Mouse (Mus musculus) lung, embryonic 14.5 days (tissue): ENCODE measurements at regions not wholly inside any gene's neighbourhood (a gene's known extent, or its start where the extent isn't known, plus 50 kb on each side); places are given as distances from the start of the nearest gene placed in this dataset.
A peak's percentile ranks its signal among the peaks of the same experiment; 100 is the strongest.

ENCODE experiments used
- ATAC-seq: fragments of 200-750 bp; cut with Nextera tagmentation; 2 replicates; pipeline ENCODE4 v1.8.0; 2017; ENCODE audit warnings: mild to moderate bottlenecking, moderate TSS enrichment, moderate library complexity; ENCODE audit not compliant: insufficient read depth
- DNase-seq: peaks from one replicate; pipeline ENCODE4 v3.0.0-alpha.2; 2015
- H3K27ac ChIP-seq: fragments of 300-500 bp; sonication (generic); 2 replicates; pipeline ENCODE4 v1.5.1; 2014; ENCODE audit warnings: low read depth, mild to moderate bottlenecking, moderate library complexity
- H3K27me3 ChIP-seq: fragments of 300-500 bp; sonication (generic); 2 replicates; pipeline ENCODE4 v1.6.1; 2014; ENCODE audit warnings: low read length, control low read depth; ENCODE audit not compliant: insufficient read depth
- H3K36me3 ChIP-seq: fragments of 300-500 bp; sonication (generic); 2 replicates; pipeline ENCODE4 v1.6.1; 2014; ENCODE audit warnings: control low read depth; ENCODE audit not compliant: insufficient read depth
- H3K4me1 ChIP-seq: fragments of 300-500 bp; sonication (generic); 2 replicates; pipeline ENCODE4 v1.6.1; 2014; ENCODE audit warnings: antibody characterized with exemption, control low read depth; ENCODE audit not compliant: insufficient read depth
- H3K4me2 ChIP-seq: fragments of 300-500 bp; sonication (generic); 2 replicates; pipeline ENCODE4 v1.6.1; 2014; ENCODE audit warnings: mild to moderate bottlenecking
- H3K4me3 ChIP-seq: fragments of 300-500 bp; sonication (generic); 2 replicates; pipeline ENCODE4 v1.5.1; 2014; ENCODE audit warnings: low read depth, low read length
- H3K9ac ChIP-seq: fragments of 300-500 bp; sonication (generic); 2 replicates; pipeline ENCODE4 v1.6.1; 2014
- H3K9me3 ChIP-seq: fragments of 300-500 bp; sonication (generic); 2 replicates; pipeline ENCODE4 v1.6.1; 2016; ENCODE audit warnings: low read depth, low read length, control low read depth
- CTCF ChIP-seq: IDR thresholded peaks from 2 replicates; pipeline ENCODE4 v1.5.1; 2016; ENCODE audit warnings: antibody characterized with exemption, low read depth
- WGBS: fragments of 180-500 bp; shearing (Covaris S2); extraction: QIAGEN DNeasy Blood & Tissue Kit; methylation state at CpG from one replicate; pipeline ENCODE4 v1.1.7; 2014; 5-methylcytosine and 5-hydroxymethylcytosine counted together

- Histone ChIP-seq H3K27me3 (no peaks in the 10 kb centered on the region), H3K9me3 (no peaks in the 10 kb centered on the region), H3K4me3 (no peak overlapping the region), H3K4me1 (no peaks in the 10 kb centered on the region), H3K4me2 (no peak overlapping the region), H3K9ac (no peak overlapping the region), H3K36me3 (no peaks in the 10 kb centered on the region), H3K27ac (no peak overlapping the region)
- TF ChIP-seq CTCF = no peak
- DNase-seq = no peak
- no peak for ATAC-seq
- WGBS = 74% methylated on average over 3 of the region's 3 CpGs
These were observed 1169.8 kb downstream of the Fam181b start for GRCm38 (mm10) chr7:94249501-94249900.

GRCm38 (mm10) chr7:94268665-94269320 is 1189.1 kb downstream of the Fam181b start:
- ATAC-seq = no peak
- no peak for DNase-seq
- Histone ChIP-seq H3K9ac (no peak overlapping the region), H3K36me3 (no peaks in the 10 kb centered on the region), H3K4me1 (no peaks in the 10 kb centered on the region), H3K9me3 (no peaks in the 10 kb centered on the region), H3K4me2 (no peak overlapping the region), H3K4me3 (no peak overlapping the region), H3K27ac (no peak overlapping the region), H3K27me3 (no peaks in the 10 kb centered on the region)
- no peak for TF ChIP-seq CTCF
- 54% methylated on average over 8 of the region's 8 CpGs for WGBS

GRCm38 (mm10) chr7:94281529-94281928 is 1201.9 kb downstream of the Fam181b start:
- Histone ChIP-seq H3K9me3 (no peaks in the 10 kb centered on the region), H3K4me3 (no peak overlapping the region), H3K36me3 (no peaks in the 10 kb centered on the region), H3K27me3 (no peaks in the 10 kb centered on the region), H3K4me2 (no peak overlapping the region), H3K9ac (no peak overlapping the region), H3K27ac (no peak overlapping the region), H3K4me1 (no peaks in the 10 kb centered on the region)
- DNase-seq (no peak), ATAC-seq (no peak)
- WGBS = 49% methylated on average over 3 of the region's 3 CpGs
- TF ChIP-seq CTCF = no peak

- H3K27ac ChIP-seq = no peak overlapping the region
- 81% methylated on average over 5 of the region's 5 CpGs for WGBS
- no peak for TF ChIP-seq CTCF
- no peak overlapping the region for H3K4me3 ChIP-seq
- no peaks in the 10 kb centered on the region for H3K36me3 ChIP-seq
- no peaks in the 10 kb centered on the region for H3K4me1 ChIP-seq
- no peak for ATAC-seq
- no peaks in the 10 kb centered on the region for H3K9me3 ChIP-seq
- no peak for DNase-seq
- no peak overlapping the region for H3K9ac ChIP-seq
- no peak overlapping the region for H3K4me2 ChIP-seq
- H3K27me3 ChIP-seq = no peaks in the 10 kb centered on the region
These were observed 1202.3 kb downstream of the Fam181b start for GRCm38 (mm10) chr7:94282010-94282409.

- Histone ChIP-seq H3K4me2 (no peak overlapping the region), H3K27ac (no peak overlapping the region), H3K9ac (no peak overlapping the region), H3K9me3 (no peaks in the 10 kb centered on the region), H3K27me3 (no peaks in the 10 kb centered on the region), H3K36me3 (no peaks in the 10 kb centered on the region), H3K4me3 (no peak overlapping the region), H3K4me1 (no peaks in the 10 kb centered on the region)
- WGBS = 82% methylated on average over 3 of the region's 3 CpGs
- no peak for TF ChIP-seq CTCF
- DNase-seq = no peak
- no peak for ATAC-seq
These were observed 1203.5 kb downstream of the Fam181b start for GRCm38 (mm10) chr7:94283031-94283609.

- TF ChIP-seq CTCF = 0 out of 2 replicates have a peak, but pooled peaks have one; percentile 2
- Histone ChIP-seq H3K27ac (no peak overlapping the region), H3K9me3 (no peaks in the 10 kb centered on the region), H3K36me3 (no peaks in the 10 kb centered on the region), H3K9ac (no peak overlapping the region), H3K27me3 (no peaks in the 10 kb centered on the region), H3K4me3 (no peak overlapping the region), H3K4me1 (no peaks in the 10 kb centered on the region), H3K4me2 (no peak overlapping the region)
- no peak for ATAC-seq
- 71% methylated on average over 1 of the region's 1 CpGs for WGBS
- peak; percentile 2 for DNase-seq
These were observed 1225.9 kb downstream of the Fam181b start for GRCm38 (mm10) chr7:94305602-94306001.

- H3K27me3 ChIP-seq = no peaks in the 10 kb centered on the region
- H3K4me3 ChIP-seq = no peak overlapping the region
- no peaks in the 10 kb centered on the region for H3K36me3 ChIP-seq
- no peaks in the 10 kb centered on the region for H3K9me3 ChIP-seq
- 90% methylated on average over 6 of the region's 6 CpGs for WGBS
- no peak overlapping the region for H3K9ac ChIP-seq
- no peak for DNase-seq
- H3K4me2 ChIP-seq = no peak overlapping the region
- ATAC-seq = no peak
- H3K27ac ChIP-seq = no peak overlapping the region
- TF ChIP-seq CTCF = no peak
- H3K4me1 ChIP-seq = no peaks in the 10 kb centered on the region
These were observed 1235.4 kb downstream of the Fam181b start for GRCm38 (mm10) chr7:94314983-94315642.
